Comparison of ENCODE assay signal across 8 mouse cellular contexts in genomic region chr8:13757805-13758727, GRCm38 (mm10). TPM values are rescaled to one million over a fixed set of nuclear protein-coding genes. Genes with fewer than 3 reads are reported as not detected.
DNase-seq lines count a peak whose midpoint lies in the region; ATAC-seq lines count a peak whose summit lies in the region.

No protein-coding gene starts in this region.

- peaks cover 25% of the 10 kb centered on the region for H3K36me3 ChIP-seq in forebrain, embryonic 14.5 days (ENCODE audit: control insufficient read depth, insufficient read depth, low read length)
- peaks cover 11% of the 10 kb centered on the region; the same call in 1 of the 2 replicates for H3K36me3 ChIP-seq in splenic B cell, adult 2 months (ENCODE audit: control insufficient read depth, insufficient read depth, low read length, poor library complexity, severe bottlenecking)

- H3K27ac ChIP-seq in forebrain, embryonic 14.5 days (ENCODE audit: low read depth, low read length): peak overlapping the region; percentile 60; the same call in 1 of the 2 replicates

- no peaks in the 10 kb centered on the region for H3K27me3 ChIP-seq in forebrain, embryonic 14.5 days (replicated peaks; ENCODE audit: control insufficient read depth, insufficient read depth, low read length)
- H3K27me3 ChIP-seq in splenic B cell, adult 2 months (ENCODE audit: control insufficient read depth, insufficient read depth, low read length, poor library complexity, severe bottlenecking): no peaks in the 10 kb centered on the region

- peak overlapping the region; percentile 59 for H3K4me2 ChIP-seq in forebrain, embryonic 14.5 days (ENCODE audit: low read length)

- H3K4me1 ChIP-seq in forebrain, embryonic 14.5 days (ENCODE audit: control insufficient read depth, insufficient read depth, low read length): peaks cover 13% of the 10 kb centered on the region

- intact Hi-C loops in gastrocnemius, postnatal 14 days (cut with DNase I; ENCODE audit: low total_unique reads): no loop called here
- intact Hi-C loops in left cerebral cortex, postnatal 4 days (cut with DNase I): no loop called here

- peak; percentile 50 for DNase-seq in gastrocnemius, adult 18-20 months (ENCODE audit: low spot score)
- no peak for DNase-seq in gastrocnemius, postnatal 14 days
- peak; percentile 78 for DNase-seq in c-Kit-positive CD71-positive TER-119-positive erythroid progenitor cells, embryonic 14.5 days (ENCODE audit: low spot score)
- DNase-seq in forebrain, embryonic 14.5 days (ENCODE audit: low spot score): peak; percentile 53
- peak; percentile 84 for DNase-seq in induced T-regulatory cell, adult 2 months (ENCODE audit: low read depth)
- peak; percentile 36 for DNase-seq in left cerebral cortex, postnatal 4 days
- DNase-seq in mesoderm, embryonic 11.5 days (ENCODE audit: low read depth, low spot score): peak; percentile 47
- peak; percentile 74 for DNase-seq in splenic B cell, adult 2 months (ENCODE audit: low read depth, low spot score)

- ATAC-seq in forebrain, embryonic 14.5 days: peak; percentile 68

- peak overlapping the region; percentile 93 for H3K9ac ChIP-seq in forebrain, embryonic 14.5 days (ENCODE audit: low read length)

- WGBS in forebrain, embryonic 14.5 days: under 1% methylated on average over 38 of the region's 38 CpGs

- H3K9me3 ChIP-seq in forebrain, embryonic 14.5 days (replicated peaks; ENCODE audit: control insufficient read depth, low read length): no peaks in the 10 kb centered on the region

- peak overlapping the region; percentile 100 for H3K4me3 ChIP-seq in forebrain, embryonic 14.5 days (ENCODE audit: low read depth, low read length)

RNA-seq across cellular contexts. Expression of gene Cdc16, which starts 0.6 kb away (rescaled TPM):
- 10 to 100 TPM; 24.6 to 25.0 TPM for total RNA-seq in gastrocnemius, adult 18-20 months (2021)
- 10 to 100 TPM; 34.7 to 36.8 TPM for total RNA-seq in gastrocnemius, postnatal 14 days (2021)
- 207 and 214 TPM in 2 replicates for polyA plus RNA-seq in forebrain, embryonic 14.5 days (2014; fragmentation: Nextera tagmentation; extraction: Ambion mirVana)
- total RNA-seq in left cerebral cortex, postnatal 4 days (2021): 10 to 100 TPM; 70.1 to 76.1 TPM

RNA-seq across cellular contexts. Expression of gene Upf3a, which starts 27.3 kb away (rescaled TPM):
- total RNA-seq in gastrocnemius, adult 18-20 months (2021): 10 to 100 TPM in 1 of 2 experiments, 1 to 10 TPM in 1; 8.2 to 10.3 TPM
- 10 to 100 TPM; 11.2 to 11.5 TPM for total RNA-seq in gastrocnemius, postnatal 14 days (2021)
- polyA plus RNA-seq in forebrain, embryonic 14.5 days (2014; fragmentation: Nextera tagmentation; extraction: Ambion mirVana): 33.7 and 35.2 TPM in 2 replicates
- total RNA-seq in left cerebral cortex, postnatal 4 days (2021): 10 to 100 TPM; 32.4 to 34.6 TPM

RNA-seq across cellular contexts. Expression of gene Cfap97d2, which starts 52.4 kb away (rescaled TPM):
- not detected for total RNA-seq in gastrocnemius, adult 18-20 months (2021)
- not detected for total RNA-seq in gastrocnemius, postnatal 14 days (2021)
- 1.1 TPM in 2 replicates for polyA plus RNA-seq in forebrain, embryonic 14.5 days (2014; fragmentation: Nextera tagmentation; extraction: Ambion mirVana)
- total RNA-seq in left cerebral cortex, postnatal 4 days (2021): 1 to 10 TPM in 1 of 2 experiments, under 1 TPM in 1; 0.66 to 1.9 TPM
